Mouse (Mus musculus) hindlimb bud, embryonic 11.5 days (tissue): ENCODE measurements at regions not wholly inside any gene's neighbourhood (a gene's known extent, or its start where the extent isn't known, plus 50 kb on each side); places are given as distances from the start of the nearest gene placed in this dataset.
A peak's percentile ranks its signal among the peaks of the same experiment; 100 is the strongest.

ENCODE experiments used
- DNase-seq: peaks from one replicate; pipeline ENCODE4 v3.0.0-alpha.2; 2012; ENCODE audit warnings: low read depth, low spot score; ENCODE audit errors: extremely low spot score

GRCm38 (mm10) chr6:51200837-51201236 lies 231.6 kb upstream of the Nfe2l3 start:
- no peak for DNase-seq

- no peak for DNase-seq
Measured at GRCm38 (mm10) chr6:51204306-51204705, 228.2 kb upstream of the Nfe2l3 start.

GRCm38 (mm10) chr6:51205411-51205810 lies 227.1 kb upstream of the Nfe2l3 start:
- no peak for DNase-seq

- DNase-seq: no peak
Measured at GRCm38 (mm10) chr6:51206712-51207505, 225.6 kb upstream of the Nfe2l3 start.

- DNase-seq: no peak
Measured at GRCm38 (mm10) chr6:51207587-51208361, 224.7 kb upstream of the Nfe2l3 start.

- peak; percentile 97 for DNase-seq
Measured at GRCm38 (mm10) chr6:51208660-51209396, 223.6 kb upstream of the Nfe2l3 start.

- DNase-seq: no peak
Measured at GRCm38 (mm10) chr6:51211418-51211817, 221.1 kb upstream of the Nfe2l3 start.

GRCm38 (mm10) chr6:51212216-51212615 lies 220.3 kb upstream of the Nfe2l3 start:
- DNase-seq: no peak

GRCm38 (mm10) chr6:51215371-51215770 lies 217.1 kb upstream of the Nfe2l3 start:
- DNase-seq: no peak

GRCm38 (mm10) chr6:51216472-51216871 lies 216.0 kb upstream of the Nfe2l3 start:
- DNase-seq: no peak

- no peak for DNase-seq
Measured at GRCm38 (mm10) chr6:51219691-51220090, 212.8 kb upstream of the Nfe2l3 start.

- no peak for DNase-seq
Measured at GRCm38 (mm10) chr6:51220778-51221177, 211.7 kb upstream of the Nfe2l3 start.

GRCm38 (mm10) chr6:51236077-51236740 lies 196.3 kb upstream of the Nfe2l3 start:
- DNase-seq: no peak

- no peak for DNase-seq
Measured at GRCm38 (mm10) chr6:51240039-51240438, 192.4 kb upstream of the Nfe2l3 start.

GRCm38 (mm10) chr6:51250233-51250632 lies 182.2 kb upstream of the Nfe2l3 start:
- DNase-seq: no peak

- no peak for DNase-seq
Measured at GRCm38 (mm10) chr6:51251432-51251831, 181.0 kb upstream of the Nfe2l3 start.

- no peak for DNase-seq
Measured at GRCm38 (mm10) chr6:51252721-51253120, 179.7 kb upstream of the Nfe2l3 start.

GRCm38 (mm10) chr6:51256631-51257030 lies 175.8 kb upstream of the Nfe2l3 start:
- no peak for DNase-seq

- DNase-seq: no peak
Measured at GRCm38 (mm10) chr6:51257524-51257923, 174.9 kb upstream of the Nfe2l3 start.

- DNase-seq: no peak
Measured at GRCm38 (mm10) chr6:51258304-51258703, 174.2 kb upstream of the Nfe2l3 start.

- DNase-seq: no peak
Measured at GRCm38 (mm10) chr6:51263595-51263994, 168.9 kb upstream of the Nfe2l3 start.
